Mouse (Mus musculus) left cerebral cortex, adult 9 months (tissue): ENCODE data around the gene Wnt9a.
"Not testable (repeated sequence)": the region's sequence is repeated elsewhere in the genome, so short reads cannot be mapped to it uniquely, and the experiment has no call there.

ENCODE experiments used
- DNase-seq, 2 experiments: peaks; one replicate each; pipeline ENCODE4 v3.0.0; 2022; ENCODE audit warnings: low spot score in 2 of 2

The Wnt9a gene

DNA sequence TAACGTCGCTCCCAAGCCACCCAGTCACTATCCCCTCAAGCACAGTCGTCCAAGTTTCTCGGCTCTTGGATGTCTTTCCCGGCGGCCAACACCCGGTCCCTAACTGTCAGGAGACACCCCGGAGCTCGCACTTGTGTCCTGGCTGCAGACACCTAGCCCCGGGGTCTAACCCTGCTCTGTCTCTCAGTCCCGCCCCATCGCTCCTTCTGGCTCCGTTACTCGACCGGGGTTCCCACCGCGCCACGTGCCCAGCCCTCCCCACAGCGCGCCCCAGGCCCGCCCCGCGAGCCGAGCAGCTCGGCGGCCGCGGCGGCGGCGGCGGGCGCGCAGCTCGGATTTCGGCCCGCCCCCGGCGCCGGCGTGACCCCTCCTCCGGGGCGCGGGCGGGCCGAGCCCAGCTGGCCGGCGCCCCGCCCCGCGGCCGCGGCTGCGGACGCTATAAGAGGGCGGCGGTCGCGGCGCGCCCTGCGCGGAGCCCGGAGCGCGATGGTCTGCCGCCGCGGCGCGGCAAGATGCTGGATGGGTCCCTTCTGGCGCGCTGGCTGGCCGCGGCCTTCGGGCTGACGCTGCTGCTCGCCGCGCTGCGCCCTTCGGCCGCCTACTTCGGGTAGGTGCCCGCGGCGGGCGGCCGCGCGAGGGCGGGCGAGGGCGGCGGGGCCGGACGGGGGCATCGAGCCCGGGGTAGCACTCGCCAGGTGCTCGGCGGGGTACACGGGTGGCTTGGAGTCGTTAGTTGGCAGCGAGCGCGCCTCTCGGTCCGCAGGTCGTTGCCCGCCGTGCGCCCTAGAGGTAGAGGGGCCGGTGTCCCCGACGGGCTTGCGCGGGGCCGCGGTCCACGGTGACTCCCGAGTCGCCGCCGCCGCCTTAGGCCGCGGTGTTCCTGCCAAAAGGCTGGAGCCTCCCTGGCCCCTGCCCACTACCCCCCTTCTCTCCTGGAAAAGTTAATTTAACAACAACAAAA lies at the start of gene Wnt9a:
TSS of gene Wnt9a (plus strand) at position 468 of the 961 bp plus-strand sequence.
- no peak for DNase-seq

GRCm38 (mm10) chr11:59259647-59260046 lies 47.1 kb upstream of the Wnt9a start:
- DNase-seq, result no peak

- DNase-seq, result no peak
Observed at GRCm38 (mm10) chr11:59260706-59261493, 45.8 kb upstream of the Wnt9a start.

- no peak for DNase-seq
Observed at GRCm38 (mm10) chr11:59262308-59262707, 44.4 kb upstream of the Wnt9a start.

DNA sequence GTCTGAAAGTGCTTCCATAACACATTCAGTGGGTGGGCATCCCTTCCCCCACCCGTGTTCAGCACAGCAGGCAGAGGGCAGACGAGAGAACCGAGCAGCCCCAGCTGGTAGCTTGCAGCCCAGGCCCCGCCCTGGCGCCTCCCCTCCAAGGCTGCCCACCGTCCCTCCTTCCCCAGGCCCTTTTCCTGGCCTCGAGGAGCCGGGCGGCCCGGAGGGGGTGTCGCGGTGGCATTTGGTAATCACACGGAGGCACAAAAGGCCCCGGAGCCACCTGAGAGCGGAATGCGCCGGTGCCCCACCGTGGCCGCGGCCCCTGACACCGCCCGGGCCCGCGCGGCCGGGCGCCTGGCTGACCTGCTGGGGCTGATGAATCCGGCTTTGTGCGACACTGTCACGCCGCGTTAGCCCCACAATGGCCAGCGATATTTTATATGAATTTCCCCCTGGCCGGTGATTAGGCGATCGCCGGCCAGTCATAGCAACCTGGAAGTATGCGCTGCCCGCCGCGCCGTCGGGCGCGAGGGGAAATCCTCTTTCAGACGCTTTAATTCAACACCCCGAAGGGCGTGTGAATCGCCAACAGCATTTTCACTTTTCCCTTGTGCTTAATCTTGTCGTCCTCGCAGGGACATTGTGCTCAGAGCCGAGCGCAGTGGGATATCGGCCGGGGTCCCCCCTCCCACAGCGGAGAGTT lies 42.7 kb upstream of the Wnt9a start:
- no peak for DNase-seq

- DNase-seq, result no peak
Observed at GRCm38 (mm10) chr11:59264593-59264992, 42.1 kb upstream of the Wnt9a start.

- DNase-seq, result no peak
Observed at GRCm38 (mm10) chr11:59265154-59265813, 41.4 kb upstream of the Wnt9a start.

GRCm38 (mm10) chr11:59266727-59267126 lies 40.0 kb upstream of the Wnt9a start:
- no peak for DNase-seq

- DNase-seq, result no peak
Observed at GRCm38 (mm10) chr11:59274184-59274583, 32.5 kb upstream of the Wnt9a start.

DNA sequence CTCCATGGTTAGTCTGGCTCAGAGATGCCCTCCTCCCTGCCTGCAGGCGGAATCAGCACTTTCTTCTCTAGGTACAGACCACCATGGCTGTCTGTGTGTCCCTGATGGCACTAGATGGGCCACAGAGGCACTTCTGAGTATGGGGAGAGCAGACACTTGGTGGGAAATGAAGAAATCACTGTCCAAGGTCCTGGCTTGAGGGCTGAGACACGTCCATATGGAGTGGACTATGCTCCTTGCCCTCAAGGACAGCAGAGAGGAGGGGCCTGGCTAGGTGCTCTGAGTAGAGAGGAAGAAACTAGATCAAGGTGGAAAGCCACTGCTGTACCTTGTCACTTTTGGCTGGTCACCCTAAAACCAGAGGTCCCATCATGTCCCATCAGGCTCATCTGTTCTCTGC lies 29.9 kb upstream of the Wnt9a start:
- no peak for DNase-seq

GRCm38 (mm10) chr11:59278047-59278446 lies 28.7 kb upstream of the Wnt9a start:
- no peak for DNase-seq

GRCm38 (mm10) chr11:59282111-59282510 lies 24.6 kb upstream of the Wnt9a start:
- no peak for DNase-seq

DNA sequence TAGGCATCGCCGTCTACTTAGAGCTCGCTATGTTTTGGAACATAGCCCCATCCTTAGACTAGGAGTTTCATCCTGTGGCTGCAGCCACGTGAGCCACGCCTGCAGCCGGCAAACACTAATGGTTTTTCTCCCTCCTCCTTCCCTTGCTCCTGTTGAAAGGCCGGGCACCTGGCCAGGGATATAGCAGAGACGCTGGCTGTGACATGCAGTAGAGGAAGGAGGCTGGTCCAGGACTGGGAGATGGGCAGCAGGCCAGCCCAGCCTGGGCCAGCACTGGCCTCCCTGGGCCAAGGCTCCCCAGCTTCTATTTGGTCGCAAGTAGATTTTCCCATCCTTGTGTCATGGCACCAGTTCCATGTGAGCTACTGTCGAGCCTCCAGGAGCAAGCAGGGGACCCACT lies 23.8 kb upstream of the Wnt9a start:
- DNase-seq, result no peak

GRCm38 (mm10) chr11:59284146-59284545 lies 22.6 kb upstream of the Wnt9a start:
- no peak for DNase-seq

DNA sequence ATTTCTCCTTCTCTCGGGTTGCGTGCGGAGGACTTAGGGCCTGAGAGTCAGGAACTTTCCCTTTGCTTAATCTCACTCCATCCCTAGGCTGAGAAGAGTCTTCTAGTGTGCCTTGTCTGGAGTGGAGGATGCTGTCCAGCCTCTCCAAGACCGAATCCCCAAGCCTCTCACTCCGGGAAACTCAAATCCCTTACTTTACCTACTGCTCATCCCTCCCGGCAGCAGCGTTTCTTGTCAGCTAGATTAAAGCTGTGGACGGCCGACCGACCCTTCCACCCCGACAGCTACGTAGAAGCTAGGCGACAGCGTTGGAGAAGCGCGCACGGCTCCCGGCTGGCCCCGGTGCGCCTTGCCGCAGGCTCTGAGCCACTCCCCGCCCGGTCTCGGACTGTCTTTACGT lies 17.0 kb upstream of the Wnt9a start:
- DNase-seq, result no peak

DNA sequence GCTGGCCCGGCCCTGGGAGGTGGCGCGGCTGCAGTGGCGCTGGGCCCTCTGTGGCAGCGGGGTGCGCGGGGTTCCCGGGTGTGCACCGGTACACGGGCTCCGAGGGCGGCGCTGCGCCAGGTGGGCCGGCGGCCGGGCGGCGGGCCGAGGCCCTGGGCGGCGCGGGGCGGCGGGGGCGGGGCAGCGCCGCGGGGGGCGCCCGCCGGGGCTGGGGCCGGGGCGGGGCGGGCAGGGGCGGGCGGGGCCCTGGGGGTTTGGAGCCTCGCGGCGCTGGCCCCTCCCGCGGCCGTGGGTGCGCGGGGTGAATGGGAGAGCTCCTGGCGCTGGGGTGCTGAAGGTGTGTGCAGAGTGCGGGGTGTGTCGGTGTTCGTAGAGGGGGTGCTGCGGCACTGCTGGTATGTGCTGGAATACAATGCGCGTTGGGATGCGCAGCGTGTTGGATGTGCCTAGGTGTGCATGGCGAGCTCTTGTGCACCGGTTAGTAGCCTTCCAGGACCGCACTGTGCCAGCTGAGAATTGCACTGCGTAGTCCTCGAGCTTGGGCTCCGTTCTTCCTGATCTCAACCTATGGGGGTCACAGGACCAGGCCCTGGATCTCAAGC lies 15.9 kb upstream of the Wnt9a start, which contains the start of gene Wnt3a:
TSS of gene Wnt3a (minus strand) at position 51 of the 602 bp plus-strand sequence.
- DNase-seq, result no peak

DNA sequence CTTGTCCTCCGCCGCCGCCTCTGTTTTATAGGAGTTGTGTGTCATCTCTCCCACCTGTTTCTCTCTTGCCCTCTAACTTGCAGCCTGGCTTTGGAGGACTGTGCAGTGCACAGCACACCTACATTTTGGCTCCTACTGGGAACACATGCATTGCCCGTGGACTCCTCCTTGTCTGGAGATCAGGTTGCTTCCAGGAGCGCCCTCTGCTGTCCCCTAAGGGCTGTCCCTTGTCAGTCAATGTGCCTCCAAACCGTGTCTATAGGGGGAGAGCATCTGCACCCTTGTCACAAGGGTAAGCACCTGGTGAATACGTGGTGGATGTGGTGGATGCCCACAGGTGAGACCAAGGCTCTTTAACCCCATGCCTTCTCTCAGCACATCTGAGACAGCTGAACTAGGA lies 13.1 kb upstream of the Wnt9a start:
- DNase-seq, result peak in 1 of 2 experiments; percentile 26

- DNase-seq, result peak in 1 of 2 experiments; percentile 79
Observed at GRCm38 (mm10) chr11:59297941-59298340, 8.8 kb upstream of the Wnt9a start.

GRCm38 (mm10) chr11:59300185-59300584 lies 6.5 kb upstream of the Wnt9a start:
- no peak for DNase-seq

GRCm38 (mm10) chr11:59301053-59301452 lies 5.7 kb upstream of the Wnt9a start:
- DNase-seq, result not testable (repeated sequence)
